Mouse (Mus musculus): ENCODE results near the gene Olfr281. TPM values are rescaled to one million over a fixed set of nuclear protein-coding genes. Genes with fewer than 3 reads are reported as not detected.

The Olfr281 gene
- polyA plus RNA-seq, 1 experiment, result not detected

DNA sequence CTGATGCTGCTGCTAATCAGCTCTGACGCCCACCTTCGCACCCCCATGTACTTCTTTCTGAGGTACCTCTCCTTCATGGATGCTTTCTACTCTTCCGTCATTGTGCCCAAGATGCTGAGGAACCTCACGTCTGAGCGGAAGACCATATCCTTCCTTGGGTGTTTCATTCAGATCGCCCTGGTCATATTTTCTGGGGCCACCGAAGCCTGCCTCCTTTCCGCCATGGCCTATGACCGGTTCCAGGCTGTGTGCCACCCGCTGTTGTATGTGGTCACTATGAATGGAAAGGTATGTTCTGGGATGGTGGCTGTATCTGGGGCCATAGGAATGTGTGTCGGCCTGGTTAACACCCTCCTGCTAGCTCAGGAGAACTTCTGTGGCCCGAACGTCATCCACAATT, 19.2 kb downstream of the Olfr281 start:
- Histone ChIP-seq H3K27ac (replicated peaks; ENCODE audit: low read depth, low read length) (no peak overlapping the region), H3K4me3 (ENCODE audit: insufficient read depth, low read depth, low read length) (no peak overlapping the region), H3K4me1 (ENCODE audit: control insufficient read depth, insufficient read depth, insufficient read length, low read length) (no peaks in the 10 kb centered on the region)

DNA sequence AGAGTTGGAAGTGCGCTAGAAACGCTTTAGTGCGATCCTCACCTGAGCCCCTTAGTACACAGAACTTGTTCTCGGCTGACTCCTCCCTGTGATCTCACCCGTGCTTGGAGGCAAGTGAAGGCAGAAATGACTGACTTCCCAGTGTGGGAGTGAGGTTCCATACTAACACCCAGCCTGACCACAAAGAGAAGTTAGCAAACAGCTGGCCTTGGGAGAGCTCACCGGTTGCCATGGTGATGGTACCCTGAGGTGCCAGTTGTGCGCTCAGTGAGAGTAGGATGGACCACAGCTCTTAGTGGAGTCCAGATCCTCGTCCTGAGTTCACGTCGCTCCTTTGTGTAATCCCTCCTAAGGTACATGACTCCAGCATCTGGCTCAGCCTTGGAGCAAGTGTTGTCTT, 22.6 kb downstream of the Olfr281 start:
- Histone ChIP-seq H3K27ac (replicated peaks; ENCODE audit: low read depth, low read length) (no peak overlapping the region), H3K4me1 (ENCODE audit: control insufficient read depth, insufficient read depth, insufficient read length, low read length) (no peaks in the 10 kb centered on the region), H3K4me3 (ENCODE audit: insufficient read depth, low read depth, low read length) (no peak overlapping the region)

DNA sequence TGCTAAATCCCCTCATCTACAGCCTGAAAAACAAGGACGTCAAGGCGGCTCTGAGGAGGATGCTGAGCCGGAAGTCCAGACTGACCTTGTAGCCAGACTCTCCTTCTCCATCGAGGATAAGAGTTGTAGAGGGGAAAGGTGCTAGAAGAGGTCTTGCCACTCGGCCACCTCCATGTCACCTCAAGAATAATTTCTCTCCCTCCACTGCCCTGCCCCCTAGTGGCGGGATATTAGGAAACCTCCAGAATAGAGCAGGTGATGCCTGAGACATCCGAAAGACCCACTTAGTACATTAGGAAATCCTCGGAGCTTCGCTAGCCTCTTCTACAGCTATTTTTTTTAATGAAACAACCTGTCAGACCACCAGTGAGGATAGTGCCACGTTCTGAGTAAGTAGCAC, 23.0 kb downstream of the Olfr281 start:
- no peak overlapping the region for H3K4me3 ChIP-seq (ENCODE audit: insufficient read depth, low read depth, low read length)
- H3K27ac ChIP-seq (replicated peaks; ENCODE audit: low read depth, low read length), result no peak overlapping the region
- no peaks in the 10 kb centered on the region for H3K4me1 ChIP-seq (ENCODE audit: control insufficient read depth, insufficient read depth, insufficient read length, low read length)

DNA sequence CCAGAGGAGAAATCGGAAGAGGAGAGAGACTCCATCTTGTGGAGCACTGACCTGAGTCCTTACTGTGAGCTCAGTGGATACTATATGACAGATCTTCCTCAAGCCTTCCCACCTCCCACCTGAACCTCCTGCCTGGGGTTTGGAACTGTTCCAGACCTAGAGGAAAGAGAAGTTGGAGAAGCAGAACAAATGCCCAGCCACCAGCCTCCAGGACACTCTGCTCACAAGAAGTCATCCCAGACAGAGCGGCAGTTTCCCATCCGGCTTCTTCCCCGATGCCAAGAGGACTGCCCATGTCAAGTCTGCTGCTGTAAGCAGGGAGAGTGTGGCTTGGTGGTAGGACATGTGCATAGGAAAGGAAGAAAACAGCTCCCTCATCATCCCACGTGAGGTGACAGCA, 23.9 kb downstream of the Olfr281 start:
- Histone ChIP-seq H3K27ac (replicated peaks; ENCODE audit: low read depth, low read length) (no peak overlapping the region), H3K4me1 (ENCODE audit: control insufficient read depth, insufficient read depth, insufficient read length, low read length) (no peaks in the 10 kb centered on the region; the same call in 1 of the 2 replicates), H3K4me3 (ENCODE audit: insufficient read depth, low read depth, low read length) (no peak overlapping the region)

DNA sequence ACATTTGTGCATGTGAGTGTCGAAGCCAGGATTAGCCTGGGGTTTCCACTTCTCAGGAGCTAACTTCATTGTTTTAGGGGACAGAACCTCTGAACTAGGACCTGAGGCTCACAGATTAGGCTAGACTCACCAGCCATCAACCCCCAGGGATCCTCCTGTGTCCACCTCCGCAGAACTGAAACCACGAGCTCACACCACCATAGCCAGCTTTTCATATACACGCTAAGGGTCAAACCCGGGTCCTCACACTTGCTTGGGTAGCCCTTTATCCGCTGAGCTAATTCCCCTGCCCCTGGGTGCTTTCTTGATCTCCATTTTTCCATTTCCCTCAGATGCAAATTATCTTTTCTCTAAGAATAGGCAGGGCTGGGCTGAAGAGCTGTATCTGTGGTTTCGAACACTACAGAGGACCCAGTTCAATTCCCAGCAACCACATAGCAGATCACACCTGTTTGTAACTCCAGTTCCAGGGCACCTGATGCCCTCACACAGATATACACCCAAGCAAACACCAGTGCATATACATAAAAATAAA, 27.2 kb downstream of the Olfr281 start:
- H3K4me1 ChIP-seq (ENCODE audit: control insufficient read depth, insufficient read depth, insufficient read length, low read length), result peaks cover 10% of the 10 kb centered on the region; the same call in 1 of the 2 replicates
- no peak overlapping the region for H3K27ac ChIP-seq (replicated peaks; ENCODE audit: low read depth, low read length)
- no peak overlapping the region for H3K4me3 ChIP-seq (ENCODE audit: insufficient read depth, low read depth, low read length)

DNA sequence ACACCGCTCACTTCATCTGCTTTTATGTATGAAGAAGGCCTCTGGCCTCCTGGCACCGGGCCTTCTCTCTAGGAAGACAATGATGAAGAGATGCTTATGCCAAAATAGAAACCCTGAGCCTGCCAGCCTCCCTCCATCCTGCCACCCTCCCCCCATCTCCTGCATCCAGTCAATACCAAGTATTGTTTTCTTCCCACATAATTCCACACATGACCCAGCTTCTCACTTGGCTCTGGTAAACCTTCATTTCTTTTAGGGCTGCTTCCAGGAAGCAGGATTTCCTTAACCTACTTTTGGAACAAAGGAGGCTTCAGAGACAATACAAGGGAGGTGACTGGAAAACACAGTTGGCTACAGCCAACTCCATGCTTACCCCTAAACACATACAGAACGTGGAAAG, 30.3 kb downstream of the Olfr281 start, which contains the start of gene Lalba:
Lalba (minus strand) TSS at position 21 of the 400 bp plus-strand sequence.
- Histone ChIP-seq H3K27ac (replicated peaks; ENCODE audit: low read depth, low read length) (peak within 1 kb of the TSS; percentile 98), H3K4me3 (ENCODE audit: insufficient read depth, low read depth, low read length) (no peak within 1 kb of the TSS), H3K4me1 (ENCODE audit: control insufficient read depth, insufficient read depth, insufficient read length, low read length) (peaks cover 10% of the 10 kb centered on the region; the same call in 1 of the 2 replicates)

DNA sequence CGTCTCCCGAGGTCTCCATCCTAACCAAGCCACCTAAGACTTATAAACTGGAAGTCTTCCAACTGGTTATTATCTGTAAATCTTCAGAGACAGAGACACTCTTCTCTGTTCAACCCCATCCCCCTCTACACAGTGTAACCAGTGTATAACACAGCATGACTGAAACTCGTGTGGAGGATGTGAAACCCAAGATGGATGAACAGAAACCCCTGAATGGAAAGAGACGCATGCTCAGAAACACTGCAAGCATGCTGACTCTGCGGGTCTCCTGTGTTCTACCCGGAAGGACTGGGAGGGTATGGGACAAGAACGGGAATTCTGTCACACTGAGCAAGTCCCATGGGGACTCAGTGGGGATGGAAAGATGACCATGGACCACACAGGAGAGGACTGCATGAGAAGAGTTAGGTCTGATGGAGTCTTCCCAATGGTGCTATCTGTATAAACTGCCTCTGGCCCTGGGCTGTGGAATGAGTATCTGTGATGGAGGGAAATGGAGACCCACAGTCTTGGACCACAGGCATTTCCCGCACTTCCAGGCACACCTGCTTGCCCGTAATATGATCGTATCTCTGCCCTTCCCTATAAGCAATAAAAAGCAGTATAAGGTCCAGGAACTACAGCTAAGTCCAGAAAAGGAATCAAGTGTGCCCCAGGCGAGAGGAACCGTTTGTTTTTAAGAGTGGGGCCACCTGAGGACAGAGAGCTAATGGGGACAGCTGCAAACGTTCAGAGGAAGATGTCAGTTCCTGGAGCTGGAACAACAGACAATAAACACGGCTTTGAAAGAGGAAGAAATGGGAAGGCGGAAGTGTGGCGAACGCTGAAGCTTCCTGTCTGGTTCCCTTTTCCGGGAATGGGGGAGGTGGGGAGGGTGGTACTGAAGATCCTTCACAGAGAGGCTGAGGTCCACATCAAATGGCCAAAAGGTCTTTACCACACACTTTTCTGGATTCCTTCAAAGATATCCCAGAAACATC, 31.8 kb downstream of the Olfr281 start:
- peak overlapping the region; percentile 98 for H3K27ac ChIP-seq (replicated peaks; ENCODE audit: low read depth, low read length)

DNA sequence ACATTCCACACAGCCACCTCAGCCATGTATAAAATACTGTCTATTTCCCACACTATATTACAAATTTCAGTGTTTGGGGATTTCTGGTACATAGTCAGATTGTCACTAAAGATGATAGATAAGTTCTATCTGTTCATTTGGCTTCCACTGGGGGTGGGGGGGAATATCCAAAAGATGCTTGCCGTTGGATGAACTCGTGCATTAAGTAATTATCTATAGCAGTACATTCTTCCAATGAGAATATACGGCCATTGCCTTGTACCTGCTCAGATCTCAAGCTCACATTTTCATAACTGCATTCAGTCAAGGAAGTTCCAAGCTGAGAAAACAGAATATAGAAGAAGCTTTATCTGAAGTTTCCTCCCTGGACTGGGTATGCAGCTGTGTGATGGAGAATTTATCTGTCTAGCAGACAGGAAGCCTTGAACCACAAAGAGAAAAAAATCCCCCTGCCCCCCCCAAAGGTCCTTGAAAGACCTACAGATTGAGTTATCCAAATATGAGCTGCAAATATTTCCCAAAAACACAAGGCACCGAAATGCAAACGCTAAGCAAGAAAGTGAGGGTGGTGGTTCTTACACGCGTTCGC, 34.1 kb downstream of the Olfr281 start:
- Histone ChIP-seq H3K4me1 (ENCODE audit: control insufficient read depth, insufficient read depth, insufficient read length, low read length) (peaks cover 10% of the 10 kb centered on the region; the same call in 1 of the 2 replicates), H3K27ac (replicated peaks; ENCODE audit: low read depth, low read length) (no peak overlapping the region), H3K4me3 (ENCODE audit: insufficient read depth, low read depth, low read length) (no peak overlapping the region)

More for the DNA sequence above, 31.8 kb downstream of the Olfr281 start:
- Histone ChIP-seq H3K4me1 (ENCODE audit: control insufficient read depth, insufficient read depth, insufficient read length, low read length) (peaks cover 10% of the 10 kb centered on the region; the same call in 1 of the 2 replicates), H3K4me3 (ENCODE audit: insufficient read depth, low read depth, low read length) (no peak overlapping the region)

DNA sequence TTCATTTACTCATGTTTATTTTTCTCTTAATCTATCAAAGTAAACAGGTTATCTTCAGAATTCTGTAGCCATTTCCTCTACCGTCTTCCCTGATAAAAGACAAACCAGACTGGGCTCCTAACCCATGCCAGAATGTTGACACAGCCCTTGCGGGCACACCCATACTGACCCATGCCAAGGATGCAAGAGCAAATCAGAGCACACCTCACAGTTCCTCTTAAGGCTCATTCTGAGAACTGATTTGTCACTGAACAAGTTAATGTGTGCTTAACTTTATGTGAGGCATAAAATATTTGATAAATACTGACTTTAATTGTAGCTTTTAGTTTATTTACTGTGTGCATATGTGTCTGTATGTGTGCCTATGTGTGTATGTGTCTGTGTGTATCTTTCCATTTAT, 38.9 kb downstream of the Olfr281 start:
- H3K27ac ChIP-seq (replicated peaks; ENCODE audit: low read depth, low read length), result no peak overlapping the region
- peaks cover 4% of the 10 kb centered on the region; the same call in 1 of the 2 replicates for H3K4me1 ChIP-seq (ENCODE audit: control insufficient read depth, insufficient read depth, insufficient read length, low read length)
- no peak overlapping the region for H3K4me3 ChIP-seq (ENCODE audit: insufficient read depth, low read depth, low read length)

DNA sequence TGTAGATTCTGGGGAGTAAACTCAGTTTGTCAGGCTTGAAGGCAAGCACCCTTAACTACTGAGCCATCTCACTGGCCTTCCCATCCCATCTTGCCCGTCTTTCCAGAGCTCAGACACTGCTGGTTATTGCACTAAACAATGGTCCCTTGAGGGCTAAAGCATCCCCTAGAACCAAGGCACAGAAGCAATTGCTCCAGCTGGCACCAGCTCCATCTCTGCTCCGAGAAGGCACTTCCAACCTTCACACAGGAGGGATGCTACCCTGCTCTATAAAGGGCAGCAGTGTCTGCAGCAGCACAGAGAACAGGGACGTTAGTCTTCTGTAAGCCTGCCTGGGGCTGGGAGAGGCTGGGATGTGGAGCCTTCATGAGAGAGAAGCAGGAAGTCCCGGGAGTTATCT, 39.7 kb downstream of the Olfr281 start, which contains the start of gene Olfr279:
Olfr279 (plus strand) TSS at position 301 of the 400 bp plus-strand sequence.
- no peak within 1 kb of the TSS for H3K4me3 ChIP-seq (ENCODE audit: insufficient read depth, low read depth, low read length)
- no peak within 1 kb of the TSS for H3K27ac ChIP-seq (replicated peaks; ENCODE audit: low read depth, low read length)
- H3K4me1 ChIP-seq (ENCODE audit: control insufficient read depth, insufficient read depth, insufficient read length, low read length), result peaks cover 4% of the 10 kb centered on the region; the same call in 1 of the 2 replicates

DNA sequence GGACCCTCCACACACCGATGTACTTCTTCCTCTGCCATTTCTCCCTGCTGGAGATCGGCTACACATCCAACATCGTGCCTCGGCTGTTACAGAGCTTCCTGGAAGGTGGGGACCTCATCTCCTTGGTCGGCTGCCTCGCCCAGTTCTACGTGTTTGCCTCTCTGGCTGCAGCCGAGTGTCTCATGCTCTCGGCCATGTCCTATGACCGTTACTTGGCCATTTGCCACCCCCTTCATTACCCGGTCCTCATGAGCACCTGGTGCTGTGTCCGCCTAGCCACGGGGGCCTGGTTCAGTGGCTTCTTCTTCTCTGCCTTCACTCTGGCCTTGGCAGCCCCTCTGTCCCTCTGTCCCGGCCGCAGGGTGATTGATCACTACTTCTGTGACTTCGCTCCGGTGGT, 45.2 kb downstream of the Olfr281 start:
- H3K4me1 ChIP-seq (ENCODE audit: control insufficient read depth, insufficient read depth, insufficient read length, low read length), result peaks cover 13% of the 10 kb centered on the region
- no peak overlapping the region for H3K27ac ChIP-seq (replicated peaks; ENCODE audit: low read depth, low read length)
- no peak overlapping the region for H3K4me3 ChIP-seq (ENCODE audit: insufficient read depth, low read depth, low read length)

DNA sequence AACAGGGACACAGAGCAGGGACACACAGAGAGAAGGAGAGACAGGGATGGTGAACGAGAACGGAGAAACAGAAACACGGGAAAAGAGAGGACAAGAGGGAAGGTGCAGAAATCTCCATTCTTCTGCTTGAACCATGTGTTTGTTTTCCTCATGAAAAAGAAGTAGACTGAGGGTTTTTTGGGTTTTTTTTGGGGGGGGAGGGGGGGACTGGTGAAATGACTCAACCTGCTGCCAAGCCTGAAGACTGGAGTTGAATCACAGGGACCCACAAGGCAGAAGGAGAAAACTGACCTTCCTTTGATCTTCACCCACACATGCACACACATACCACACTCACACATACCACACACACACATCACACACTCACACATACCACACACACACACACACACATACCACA, 50.9 kb downstream of the Olfr281 start:
- Histone ChIP-seq H3K4me1 (ENCODE audit: control insufficient read depth, insufficient read depth, insufficient read length, low read length) (peaks cover 23% of the 10 kb centered on the region), H3K4me3 (ENCODE audit: insufficient read depth, low read depth, low read length) (no peak overlapping the region), H3K27ac (replicated peaks; ENCODE audit: low read depth, low read length) (no peak overlapping the region)

DNA sequence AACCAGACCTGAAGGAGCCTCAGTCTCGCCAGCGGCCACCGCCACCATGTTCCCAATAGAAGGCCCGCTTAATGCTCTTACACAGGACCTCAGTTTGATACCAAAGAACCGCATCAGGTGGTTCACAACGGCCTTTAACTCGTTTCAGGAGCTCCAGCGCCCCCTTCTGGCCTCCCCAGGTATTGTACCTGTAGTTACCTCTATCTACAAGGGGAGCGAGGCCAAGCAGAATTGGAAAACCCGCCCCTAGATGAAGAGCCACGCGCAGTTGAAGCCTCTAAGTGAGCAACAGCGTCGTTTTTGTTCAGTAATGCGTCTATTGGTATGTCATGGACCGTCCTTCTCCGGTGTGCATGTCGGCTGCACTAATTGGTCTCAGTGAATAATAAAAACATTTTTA, 52.1 kb downstream of the Olfr281 start:
- Histone ChIP-seq H3K27ac (replicated peaks; ENCODE audit: low read depth, low read length) (no peak overlapping the region), H3K4me1 (ENCODE audit: control insufficient read depth, insufficient read depth, insufficient read length, low read length) (peaks cover 21% of the 10 kb centered on the region), H3K4me3 (ENCODE audit: insufficient read depth, low read depth, low read length) (no peak overlapping the region)

DNA sequence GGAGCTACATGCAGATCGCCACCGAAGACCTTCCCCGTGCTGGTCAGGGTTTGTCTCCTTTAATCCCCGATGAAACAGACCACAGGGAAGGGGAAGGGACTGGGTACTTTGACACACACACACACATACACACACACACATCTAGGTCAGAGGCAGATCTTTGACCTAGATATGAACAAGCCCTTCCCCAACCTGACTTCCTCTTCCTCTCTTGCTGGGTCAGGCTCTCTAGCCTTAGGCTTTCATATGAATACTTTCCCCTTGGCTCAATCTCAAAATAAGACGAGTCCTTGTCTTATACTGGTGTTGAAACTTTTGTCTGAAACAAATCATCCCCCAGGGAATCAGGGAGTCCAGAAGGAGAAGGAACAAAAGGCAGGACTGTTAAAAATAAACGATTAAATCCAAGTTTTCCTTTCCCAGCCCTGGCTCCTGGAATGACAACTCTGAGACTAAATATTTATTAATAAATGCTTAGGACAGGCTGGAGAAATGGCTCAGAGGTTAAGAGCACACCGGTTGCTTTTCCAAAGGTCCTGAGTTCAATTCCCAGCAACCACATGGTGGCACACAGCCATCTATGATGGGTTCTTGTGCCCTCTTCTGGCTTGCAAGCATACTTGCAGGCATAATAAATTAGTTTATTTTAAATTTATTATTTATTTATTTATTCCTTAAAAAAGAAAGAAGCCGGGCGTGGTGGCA, 54.0 kb downstream of the Olfr281 start:
- peak overlapping the region; percentile 72 for H3K27ac ChIP-seq (replicated peaks; ENCODE audit: low read depth, low read length)
- H3K4me3 ChIP-seq (ENCODE audit: insufficient read depth, low read depth, low read length), result no peak overlapping the region
- H3K4me1 ChIP-seq (ENCODE audit: control insufficient read depth, insufficient read depth, insufficient read length, low read length), result peaks cover 10% of the 10 kb centered on the region

DNA sequence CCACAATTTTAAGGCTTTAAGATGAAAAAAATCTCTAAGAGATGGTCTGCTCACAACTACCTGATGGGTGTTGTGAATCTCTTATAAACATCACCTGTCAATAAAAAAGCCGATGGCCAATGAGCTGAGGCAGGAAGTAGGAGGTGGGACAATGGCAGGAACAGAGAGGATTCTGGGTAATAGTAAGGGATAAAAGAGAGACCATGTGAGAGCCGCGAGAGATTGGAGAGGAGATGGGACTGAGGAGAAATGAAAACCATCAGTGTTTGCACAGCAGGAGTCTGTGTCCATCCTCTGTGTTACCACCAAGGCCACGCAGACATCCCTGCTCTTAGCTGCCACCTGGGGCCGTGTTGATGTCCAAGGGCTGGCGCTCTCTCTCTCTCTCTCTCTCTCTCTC, 54.9 kb downstream of the Olfr281 start:
- no peak overlapping the region for H3K4me3 ChIP-seq (ENCODE audit: insufficient read depth, low read depth, low read length)

More for the DNA sequence above, 54.9 kb downstream of the Olfr281 start:
- Histone ChIP-seq H3K4me1 (ENCODE audit: control insufficient read depth, insufficient read depth, insufficient read length, low read length) (peaks cover 13% of the 10 kb centered on the region), H3K27ac (replicated peaks; ENCODE audit: low read depth, low read length) (no peak overlapping the region)

Measured in brown adipose tissue, adult 24 weeks (tissue).